Mouse (Mus musculus) layer of hippocampus, adult 11-12 months (tissue): ENCODE measurements around the gene Arap1.

Experiments
- DNase-seq: peaks from one replicate; pipeline ENCODE4 v3.0.0; 2022; ENCODE audit warnings: low spot score

The Arap1 gene

DNA sequence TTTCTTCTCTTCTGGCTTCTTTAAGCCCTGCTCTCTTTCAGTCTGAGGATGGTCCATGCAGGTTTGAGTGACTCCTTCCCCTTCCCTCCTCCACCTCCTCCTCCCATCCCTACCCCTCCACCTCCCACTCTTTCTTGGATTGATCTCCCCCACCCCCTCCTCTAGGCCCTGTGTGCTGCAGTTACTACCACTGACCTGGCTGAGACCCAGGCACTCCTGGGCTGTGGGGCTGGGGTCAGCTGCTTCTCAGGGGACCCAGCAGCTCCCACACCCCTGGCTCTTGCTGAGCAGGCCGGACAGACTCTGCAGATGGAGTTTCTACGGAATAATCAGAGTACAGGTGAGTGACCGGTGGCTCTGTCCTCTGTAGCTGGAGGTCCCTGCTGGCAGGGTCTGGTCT is 46.7 kb downstream of the Arap1 start:
- DNase-seq: no peak

GRCm38 (mm10) chr7:101395471-101395870 is 47.6 kb downstream of the Arap1 start:
- DNase-seq: no peak

DNA sequence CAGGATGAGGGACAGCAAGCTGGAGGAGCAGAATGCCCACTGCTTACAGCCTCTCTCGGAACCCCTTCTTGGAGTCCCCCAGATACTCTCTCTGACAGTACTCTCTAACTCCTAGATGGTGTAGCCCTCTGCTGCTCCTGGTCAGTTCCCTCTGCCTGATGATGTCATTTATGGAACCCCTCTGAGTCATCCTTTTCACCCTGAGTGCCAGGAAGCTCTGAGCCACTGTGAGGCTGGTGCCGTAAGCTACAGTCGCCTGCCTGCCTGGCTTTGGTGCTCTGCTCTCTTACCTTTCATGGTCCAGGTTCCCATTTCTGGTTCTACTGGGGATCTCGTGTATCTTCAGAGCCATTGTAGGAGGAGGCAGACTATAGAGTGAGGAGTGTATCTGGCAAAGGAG is 49.3 kb downstream of the Arap1 start:
- no peak for DNase-seq

DNA sequence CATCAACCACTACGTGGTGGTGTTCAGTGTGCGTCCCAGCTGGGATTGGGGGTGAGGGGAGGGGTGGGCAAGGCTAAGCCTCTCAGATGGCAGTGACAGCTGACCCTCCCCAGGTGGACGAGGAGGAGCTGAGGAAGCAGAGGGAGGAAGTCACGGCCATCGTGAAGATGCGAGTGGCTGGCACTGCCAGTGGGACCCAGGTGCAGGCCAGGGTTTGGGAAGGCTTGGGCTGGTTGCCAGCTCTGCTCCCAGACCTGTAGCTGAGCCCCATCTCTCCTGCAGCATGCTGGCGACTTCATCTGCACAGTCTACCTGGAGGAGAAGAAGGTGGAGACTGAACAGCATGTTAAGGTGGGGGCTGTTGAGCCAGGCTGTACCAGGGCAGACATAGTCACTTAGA is 53.6 kb downstream of the Arap1 start:
- DNase-seq: no peak

GRCm38 (mm10) chr7:101403831-101404230 is 56.0 kb downstream of the Arap1 start:
- DNase-seq: no peak

DNA sequence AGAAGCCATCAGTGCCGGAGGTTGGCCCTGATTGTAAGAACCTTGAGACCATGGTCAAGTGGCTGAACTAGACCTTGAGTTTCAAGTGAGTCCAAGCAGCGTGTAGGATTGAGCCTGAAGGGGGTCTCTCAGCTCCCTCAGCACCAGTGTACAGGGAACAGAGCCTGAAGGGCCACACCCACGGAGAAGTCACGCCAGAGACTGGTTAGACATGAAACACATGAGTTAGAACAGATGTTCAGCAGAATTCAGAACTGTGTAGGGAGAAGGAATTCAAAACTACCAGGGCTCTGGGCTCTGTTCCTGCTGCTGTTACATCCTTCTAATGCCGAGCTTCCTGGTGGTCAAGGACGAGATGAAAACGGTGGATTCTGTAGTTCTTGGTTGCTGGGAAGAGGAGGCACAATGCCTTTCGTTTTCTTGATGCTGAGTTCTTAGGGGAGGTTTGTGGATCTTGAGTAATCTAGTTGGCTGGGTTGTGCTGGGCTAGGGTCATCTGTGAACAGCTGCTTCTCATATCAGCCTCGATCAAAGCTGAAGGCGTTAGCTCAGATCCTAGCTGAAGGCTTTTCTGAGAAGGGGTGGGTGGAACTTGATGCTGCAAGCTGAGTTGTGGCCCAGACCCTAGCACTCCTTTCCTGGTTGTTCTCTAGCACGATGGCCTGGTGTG is 62.5 kb downstream of the Arap1 start, which contains the start of gene Gm45837:
Gm45837 (plus strand) TSS at position 620 of the 670 bp plus-strand sequence.
- DNase-seq: no peak

- DNase-seq: peak; percentile 92
Observed at GRCm38 (mm10) chr7:101412796-101413195, 64.9 kb downstream of the Arap1 start.

DNA sequence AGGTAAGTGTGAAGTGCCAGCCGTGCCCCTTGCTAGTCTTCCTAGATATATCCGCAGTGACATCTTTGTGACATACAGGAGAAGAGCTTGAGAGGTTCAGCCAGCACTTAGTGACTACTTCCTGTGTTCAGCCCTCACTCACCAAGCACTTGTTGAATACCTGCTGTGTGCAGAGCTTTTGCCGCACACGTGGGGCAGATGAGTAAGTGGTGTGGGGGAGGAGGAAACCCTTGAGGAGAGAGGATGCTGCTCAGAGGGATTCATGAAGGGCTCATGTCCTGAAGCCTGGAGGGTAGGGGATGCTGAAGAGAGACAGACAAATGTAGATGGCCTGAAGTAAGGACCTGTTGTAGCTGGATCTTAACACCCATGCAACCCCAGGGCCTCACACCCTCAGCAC is 66.3 kb downstream of the Arap1 start:
- DNase-seq: no peak

GRCm38 (mm10) chr7:101414661-101415511 is 67.0 kb downstream of the Arap1 start:
- no peak for DNase-seq

DNA sequence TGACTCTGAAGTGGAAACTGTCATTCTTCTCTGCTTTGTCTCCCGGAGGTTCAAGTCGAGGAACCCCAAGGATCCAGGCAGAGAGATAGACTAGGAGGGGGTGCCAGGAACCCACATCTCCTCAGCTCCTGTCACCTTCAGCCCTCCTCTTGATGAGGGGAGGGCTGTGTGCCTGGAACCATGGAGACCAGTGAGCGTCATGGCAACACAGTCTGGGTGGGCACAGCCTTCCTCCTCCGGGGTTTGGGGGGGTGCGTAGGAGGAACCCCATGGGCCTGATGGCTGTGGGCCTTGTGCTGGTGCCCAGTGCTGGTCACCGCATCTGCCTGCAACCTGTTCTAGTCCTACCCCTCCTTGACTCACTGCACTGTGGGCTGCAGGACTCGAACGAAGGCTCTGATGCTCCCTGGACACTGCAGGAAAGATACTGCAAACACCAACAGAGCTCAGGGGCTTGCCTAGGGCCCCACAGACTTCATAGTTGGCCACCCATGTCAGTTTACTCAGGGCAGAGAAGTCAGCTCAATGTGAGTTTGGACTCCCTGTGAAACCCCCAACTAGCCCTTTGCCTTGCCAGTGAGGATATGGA is 67.7 kb downstream of the Arap1 start:
- DNase-seq: no peak

DNA sequence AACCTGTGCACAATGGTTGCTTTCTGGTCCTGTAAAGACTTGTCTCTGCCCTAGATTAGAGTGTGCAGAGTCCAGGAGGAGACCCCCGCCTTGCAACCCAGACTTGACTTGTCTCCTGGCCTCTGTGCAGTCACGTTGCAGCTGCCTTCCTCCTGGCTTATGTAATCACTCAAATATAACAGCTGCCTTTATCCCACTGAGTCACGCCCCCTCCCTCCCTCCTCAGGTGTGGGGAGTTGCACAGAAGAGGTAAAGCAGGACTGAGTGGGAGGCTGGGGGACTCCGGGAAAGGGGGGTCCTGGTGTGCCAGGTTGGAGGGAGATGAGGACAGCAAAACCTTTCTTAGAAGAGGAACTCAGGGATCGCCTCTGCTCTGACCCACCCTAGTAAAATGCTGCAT is 68.5 kb downstream of the Arap1 start:
- DNase-seq: no peak

DNA sequence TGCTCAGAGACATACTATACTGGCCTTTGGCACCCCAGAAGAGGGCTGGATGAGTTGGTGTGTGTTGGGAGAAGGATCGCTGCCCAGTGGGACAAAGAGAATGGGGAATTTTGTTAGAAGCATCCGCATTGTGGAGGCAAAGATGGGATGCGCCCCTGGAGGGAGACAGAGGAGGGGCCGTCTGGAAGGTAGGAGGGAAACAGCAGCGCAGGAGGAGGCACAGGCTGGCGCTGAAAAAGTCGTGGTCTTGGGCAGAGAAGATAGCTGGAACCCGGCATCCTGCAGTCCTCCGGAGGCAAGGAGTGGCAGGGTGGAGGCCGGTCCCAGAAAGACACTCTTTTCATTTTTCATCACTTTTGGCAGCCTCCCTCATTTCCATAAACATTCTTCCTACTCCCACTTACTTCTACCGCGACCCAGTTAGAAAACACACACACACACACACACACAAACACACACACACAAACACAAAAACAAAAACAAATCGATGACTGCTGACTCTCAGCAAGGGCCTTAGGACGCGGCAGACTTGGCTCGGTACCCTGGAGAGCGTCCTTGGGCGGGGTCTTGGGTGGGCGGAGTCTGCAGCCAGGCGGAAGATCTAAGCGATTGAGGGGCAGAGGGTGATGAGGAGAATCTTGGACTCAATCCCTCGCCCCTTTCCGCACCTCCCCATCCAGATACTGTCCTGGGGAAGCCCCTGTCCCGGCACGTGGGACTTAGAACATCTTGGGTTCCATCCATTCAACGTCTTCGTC is 71.3 kb downstream of the Arap1 start:
- no peak for DNase-seq

DNA sequence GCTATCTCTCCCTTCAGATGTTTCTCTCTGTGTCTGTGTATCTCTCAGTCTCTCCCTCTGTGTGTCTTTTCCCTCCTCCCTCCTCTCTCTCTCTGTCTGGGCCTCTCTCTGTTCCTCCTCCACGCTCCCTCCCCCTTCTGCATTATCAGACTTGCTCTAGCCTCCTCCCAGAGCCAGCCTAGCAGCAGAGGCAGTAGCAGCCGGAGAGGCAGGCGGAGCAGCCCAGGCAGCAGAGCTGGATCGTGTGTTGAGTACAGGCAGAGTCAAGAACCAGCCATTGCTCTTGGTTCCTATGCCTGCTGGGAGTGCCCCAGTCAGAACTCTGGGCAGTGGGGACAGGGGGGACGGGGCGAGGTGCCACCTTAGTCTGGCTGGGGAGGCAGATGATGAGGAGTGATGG is 73.7 kb downstream of the Arap1 start, which contains the start of gene Pde2a:
Pde2a (plus strand) TSS at position 163 of the 400 bp plus-strand sequence.
- DNase-seq: peak; percentile 82

DNA sequence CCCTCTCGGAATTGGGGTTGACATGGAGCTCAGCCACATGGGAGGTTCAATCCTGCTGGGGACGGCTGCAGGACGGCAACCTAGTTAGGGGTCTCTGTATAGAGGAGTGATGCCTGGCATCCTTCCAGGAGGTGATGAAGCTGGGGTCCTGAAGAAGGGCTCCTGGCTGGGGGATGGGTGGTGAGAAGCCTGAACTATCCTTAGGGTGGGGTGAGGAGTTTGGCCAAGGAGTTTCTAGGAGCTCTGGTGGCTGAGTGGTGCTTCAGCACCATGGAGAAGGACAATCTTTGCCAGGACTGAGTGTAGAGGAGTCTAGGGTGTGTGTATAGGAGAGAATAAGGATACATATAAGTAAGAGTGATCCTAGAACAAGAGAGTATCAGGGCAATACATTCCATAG is 74.2 kb downstream of the Arap1 start:
- DNase-seq: no peak

DNA sequence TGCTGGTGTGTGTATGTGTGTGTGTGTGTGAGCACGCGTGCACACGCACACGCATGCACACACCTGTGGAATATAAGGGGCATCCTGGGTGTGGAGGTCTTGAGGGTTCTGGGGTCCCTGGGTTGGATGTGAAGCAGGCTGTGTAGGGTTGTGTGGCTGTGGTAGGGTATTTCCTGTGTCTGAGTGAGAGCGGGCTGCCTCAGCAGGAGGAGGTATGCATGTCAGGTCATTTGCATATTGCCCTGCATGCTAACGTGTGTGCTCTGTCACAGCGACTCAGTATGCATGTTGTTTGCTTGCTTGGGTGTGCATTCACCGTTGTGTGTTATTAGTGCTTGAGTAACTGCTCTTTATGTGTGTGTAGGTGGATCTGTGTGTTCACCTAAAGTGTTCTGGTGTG is 74.8 kb downstream of the Arap1 start:
- DNase-seq: no peak

GRCm38 (mm10) chr7:101423970-101424369 is 76.1 kb downstream of the Arap1 start:
- no peak for DNase-seq

DNA sequence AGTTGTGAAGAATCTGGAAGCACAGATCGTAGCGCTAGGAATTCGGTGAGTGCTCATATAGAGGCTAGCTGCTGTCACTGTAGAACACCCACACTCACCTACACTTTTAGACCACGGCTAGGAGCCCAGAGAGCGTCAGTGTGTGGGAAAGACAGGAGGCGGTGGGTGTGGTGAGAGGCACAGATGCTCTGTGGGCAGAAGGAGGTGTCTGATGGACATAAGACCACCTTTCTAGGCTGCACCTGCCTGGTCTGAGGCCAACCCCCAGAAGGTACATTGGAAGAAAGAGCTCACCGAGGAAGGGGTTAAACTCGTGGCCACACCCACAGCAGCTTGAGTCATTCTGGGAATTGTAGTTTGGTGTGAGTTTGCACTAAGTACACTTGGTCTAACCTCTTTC is 78.8 kb downstream of the Arap1 start:
- no peak for DNase-seq

DNA sequence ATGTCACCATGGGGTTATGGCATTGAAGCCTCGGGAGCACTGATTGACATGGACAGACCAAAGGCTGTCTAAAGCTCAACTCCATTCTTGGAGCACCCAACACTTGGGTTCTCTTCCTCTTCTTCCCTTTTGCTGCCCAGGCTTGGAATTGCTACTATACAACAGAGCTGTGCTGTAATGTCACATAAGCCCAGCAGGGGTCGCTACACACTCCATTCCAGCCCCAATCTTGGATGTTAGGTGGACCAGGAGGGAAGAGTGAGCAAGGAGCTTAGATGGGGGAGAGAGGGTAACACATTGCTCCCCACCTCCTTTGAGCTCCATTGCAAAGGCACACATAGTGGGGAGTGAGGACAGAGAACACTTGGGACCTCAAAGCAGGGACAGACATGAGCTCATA is 79.9 kb downstream of the Arap1 start:
- DNase-seq: peak; percentile 57

- DNase-seq: no peak
Observed at GRCm38 (mm10) chr7:101435038-101435437, 87.2 kb downstream of the Arap1 start.

DNA sequence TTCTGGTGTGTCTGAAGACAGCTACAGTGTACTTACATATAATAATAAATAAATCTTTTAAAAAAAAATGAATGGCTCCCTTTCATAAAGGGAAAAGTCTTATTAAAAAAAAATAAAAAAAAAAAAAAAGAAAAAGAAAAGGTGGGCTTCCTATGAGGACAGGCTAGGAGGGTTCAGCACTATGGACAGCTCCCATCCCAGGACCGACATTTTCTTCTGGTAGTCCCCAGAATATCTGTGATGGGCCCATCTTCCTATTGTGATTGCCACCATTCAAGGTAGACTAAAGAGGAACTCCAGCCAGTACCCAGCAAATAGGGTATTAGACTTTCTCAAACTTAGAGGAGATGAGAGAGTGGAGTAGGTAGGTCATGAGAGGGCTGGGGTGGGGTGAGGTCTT is 90.0 kb downstream of the Arap1 start:
- no peak for DNase-seq

DNA sequence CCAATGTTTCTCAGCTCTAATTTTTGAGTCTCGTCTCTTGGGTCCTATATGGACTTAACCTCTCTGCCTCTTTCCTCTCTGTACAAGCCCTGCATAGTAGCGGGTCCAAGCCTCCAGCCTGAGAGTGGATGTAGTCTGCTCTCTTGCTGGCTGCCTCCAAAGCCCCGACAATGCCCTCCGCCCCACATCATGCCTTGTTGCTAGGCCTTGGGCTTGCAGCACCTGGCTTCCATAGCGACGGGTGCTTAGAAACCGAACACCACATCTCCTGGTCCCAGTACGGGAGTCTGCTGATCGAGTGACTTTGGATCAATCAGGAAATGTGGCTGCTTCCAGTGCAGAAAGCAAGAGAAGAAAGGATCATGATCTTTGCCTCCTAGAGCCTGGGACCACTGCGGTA is 95.2 kb downstream of the Arap1 start:
- no peak for DNase-seq

- DNase-seq: no peak
Observed at GRCm38 (mm10) chr7:101444211-101444610, 96.3 kb downstream of the Arap1 start.
